Mouse (Mus musculus) adrenal gland, postnatal 36 days (tissue): ENCODE results near the gene Hoxd13. TPM values are rescaled to one million over a fixed set of nuclear protein-coding genes. Genes with fewer than 3 reads are reported as not detected.

Experiments
- DNase-seq, 2 experiments: peaks; one replicate each; pipeline ENCODE4 v3.0.0; 2021; ENCODE audit warnings: mixed read lengths in 1 of 2
- microRNA-seq: library from miRNA; unstranded; fragments of <30 nt; microRNA quantifications from one replicate; pipeline ENCODE4 v1.2.0, GENCODE M21; 2021
- total RNA-seq, 2 experiments: library from RNA; stranded (reverse); gene quantifications; 2 replicates each; pipeline ENCODE4 v1.2.3; 2021

The Hoxd13 gene
- total RNA-seq, 2 experiments from 2014 or later = not detected

DNA sequence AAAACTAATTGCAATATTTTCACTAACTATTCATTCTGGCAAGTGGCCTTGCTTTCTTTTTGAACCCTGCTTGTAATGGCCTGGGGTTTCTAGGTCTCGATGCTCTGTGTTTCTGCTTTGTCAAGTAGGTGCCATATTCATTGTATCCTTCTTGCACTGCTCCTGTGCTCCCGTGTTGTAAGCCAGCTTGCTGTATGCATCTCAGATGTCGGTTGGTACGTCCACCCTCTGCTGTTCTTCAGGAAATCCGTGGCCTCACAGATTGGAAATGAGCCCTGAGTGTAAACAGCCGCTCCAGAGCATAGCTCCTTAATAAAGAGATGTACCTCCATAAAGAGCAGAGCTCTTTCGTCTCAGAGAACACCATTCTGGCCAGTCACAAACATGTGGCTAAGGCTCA lies 39.5 kb downstream of the Hoxd13 start:
- no peak for DNase-seq

DNA sequence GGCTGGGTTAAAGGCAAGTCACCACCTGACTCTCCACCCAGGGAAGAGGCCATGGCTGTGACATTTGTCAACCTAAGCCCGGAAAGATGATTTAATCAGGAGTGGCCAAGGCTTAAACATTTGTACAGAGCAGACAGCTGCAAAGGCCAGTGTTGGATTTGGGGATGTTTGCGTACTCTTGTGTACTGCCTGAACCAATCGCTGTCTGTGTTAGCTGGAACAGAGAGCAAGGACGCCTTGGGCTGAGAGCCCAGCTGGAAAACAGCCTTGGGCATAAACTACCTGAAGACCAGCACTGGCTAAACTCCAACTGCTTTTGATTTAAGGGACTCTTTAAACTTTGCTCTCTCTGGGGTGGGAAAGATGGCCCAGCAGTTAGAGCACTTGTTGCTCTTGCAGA lies 40.6 kb downstream of the Hoxd13 start:
- peak; percentile 53 to 61 for DNase-seq

GRCm38 (mm10) chr2:74709465-74710419 lies 41.6 kb downstream of the Hoxd13 start:
- DNase-seq = no peak

DNA sequence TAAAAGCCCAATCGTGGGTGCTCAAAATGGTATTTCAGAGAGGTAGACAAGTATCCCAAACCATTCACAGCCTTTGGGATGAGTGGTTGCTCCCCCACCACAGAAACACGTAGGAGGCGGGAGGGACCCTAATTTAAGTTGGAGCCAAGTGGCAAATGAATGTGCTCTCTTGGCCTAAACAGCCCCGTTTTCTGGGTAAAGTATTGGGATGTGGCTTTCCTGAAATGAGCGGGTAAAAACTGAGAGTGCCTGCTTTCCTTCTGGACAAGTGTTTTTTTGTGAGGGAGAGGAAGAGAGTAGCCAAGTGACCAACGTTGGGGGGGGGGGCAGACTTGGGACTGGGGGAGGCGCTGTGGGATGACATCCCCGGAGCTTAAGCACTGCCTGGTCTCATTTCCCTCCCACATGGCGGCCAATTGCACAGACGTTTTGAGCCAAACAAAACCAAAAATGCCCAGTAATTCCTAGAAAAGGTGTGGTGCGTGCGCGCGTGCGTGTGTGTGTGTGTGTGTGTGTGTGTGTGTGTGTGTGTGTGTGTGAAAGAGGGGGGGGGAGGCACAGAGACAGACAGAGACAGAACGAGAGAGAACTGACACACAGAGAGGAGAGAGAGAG lies 42.9 kb downstream of the Hoxd13 start:
- DNase-seq = peak; percentile 44 to 48

GRCm38 (mm10) chr2:74711721-74712621 lies 43.9 kb downstream of the Hoxd13 start, which contains the start of the genes Hoxd3 and Hoxd4:
Gene Hoxd3, plus strand, starts transcription at chr2:74711927.
Gene Hoxd4, plus strand, starts transcription at chr2:74711929.
- peak; percentile 74 to 82 for DNase-seq

GRCm38 (mm10) chr2:74713239-74714150 lies 45.4 kb downstream of the Hoxd13 start:
- DNase-seq = no peak

- DNase-seq = peak in 1 of 2 experiments; percentile 47
Measured at GRCm38 (mm10) chr2:74714156-74714789, 46.2 kb downstream of the Hoxd13 start.

DNA sequence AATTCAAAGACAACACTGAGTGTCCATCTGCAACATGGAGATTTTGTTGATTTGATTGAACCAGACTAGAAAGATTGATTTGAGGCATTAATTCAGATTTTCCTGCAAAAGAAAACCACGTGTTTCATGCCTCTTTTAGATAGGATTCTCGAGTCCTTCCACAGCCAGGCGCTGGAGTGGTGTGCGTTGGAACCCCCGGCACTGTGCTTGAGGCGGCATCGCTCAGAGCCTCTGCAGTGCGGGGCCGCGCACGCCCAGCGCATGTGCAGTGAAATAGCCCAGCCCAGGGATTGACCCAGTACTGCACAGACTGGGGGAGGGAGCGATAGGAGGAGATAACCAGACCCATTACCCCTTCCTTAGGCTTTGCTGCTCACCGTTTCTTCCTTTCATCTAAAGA lies 46.8 kb downstream of the Hoxd13 start:
- DNase-seq = peak; percentile 80 to 85

GRCm38 (mm10) chr2:74715504-74716241 lies 47.6 kb downstream of the Hoxd13 start:
- DNase-seq = peak; percentile 95 to 96

- DNase-seq = no peak
Measured at GRCm38 (mm10) chr2:74720384-74720783, 52.3 kb downstream of the Hoxd13 start.

DNA sequence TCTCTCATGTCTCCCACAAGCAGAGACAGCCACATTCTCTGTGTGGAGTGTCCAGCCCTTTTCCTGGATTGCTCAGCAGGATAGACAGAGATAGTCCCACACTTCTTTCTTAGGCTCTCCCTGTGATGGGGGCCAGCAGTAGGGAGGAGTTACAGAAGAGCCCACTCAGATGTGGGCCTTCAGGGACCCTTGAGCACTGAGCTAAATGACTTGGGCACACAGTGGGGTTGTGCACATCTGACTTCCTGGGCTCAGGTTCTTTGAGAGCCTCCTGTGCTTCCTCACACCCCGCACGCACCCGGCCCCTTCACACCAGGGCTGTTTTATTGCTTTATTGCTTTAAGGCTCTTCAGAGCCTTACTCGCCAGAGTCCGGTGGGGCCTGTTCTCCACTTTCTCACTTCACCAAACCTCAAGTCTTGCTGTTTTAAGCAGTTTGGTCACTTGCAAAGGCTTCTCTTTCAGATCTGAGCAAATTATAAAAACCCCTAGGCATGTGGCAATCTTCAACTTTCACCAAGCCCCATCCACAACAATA lies 52.9 kb downstream of the Hoxd13 start:
- DNase-seq = no peak

Small RNA genes lying within 50 kb of the gene (microRNA-seq; reads per million reads assigned to microRNA genes)
- not detected for gene Gm44463

Other genes with a start within 250 kb of the Hoxd13 start
- gene Lnpk, start 88.9 kb upstream of the Hoxd13 start, total RNA-seq = 10 to 100 TPM; 15.8 to 16.2 TPM
- not detected for gene Evx2, start 8.8 kb upstream of the Hoxd13 start, total RNA-seq
- not detected for gene Hoxd12, start 6.7 kb downstream of the Hoxd13 start, total RNA-seq
- not detected for gene Hoxd11, start 11.2 kb downstream of the Hoxd13 start, total RNA-seq
- not detected for gene Hoxd10, start 23.6 kb downstream of the Hoxd13 start, total RNA-seq
- gene Hoxd9, start 29.4 kb downstream of the Hoxd13 start, total RNA-seq = 1 to 10 TPM; 3.8 to 4.1 TPM
- 10 to 100 TPM; 23.9 to 35.9 TPM for gene Hoxd8, start 36.3 kb downstream of the Hoxd13 start, total RNA-seq
- under 1 TPM; 0.17 to 0.36 TPM for gene Hoxd3, start 43.6 kb downstream of the Hoxd13 start, total RNA-seq
- gene Hoxd4, start 43.6 kb downstream of the Hoxd13 start, total RNA-seq = 10 to 100 TPM; 13.6 to 15.5 TPM
- 1 to 10 TPM; 1.6 to 2.0 TPM for gene Gm28230, start 58.4 kb downstream of the Hoxd13 start, total RNA-seq
- not detected for gene Hoxd1, start 94.7 kb downstream of the Hoxd13 start, total RNA-seq
- 10 to 100 TPM; 64.7 to 98.5 TPM for gene Mtx2, start 157.5 kb downstream of the Hoxd13 start, total RNA-seq